Mouse (Mus musculus): ENCODE measurements around the gene Guca1b. TPM values are rescaled to one million over a fixed set of nuclear protein-coding genes. Genes with fewer than 3 reads are reported as not detected.
"Not testable (repeated sequence)": the region's sequence is repeated elsewhere in the genome, so short reads cannot be mapped to it uniquely, and the experiment has no call there.

Gene Guca1b
- total RNA-seq, 2 experiments from 2014 or later: 0.23 TPM; not detected in 1

GRCm38 (mm10) chr17:47409897-47410861 lies 25.0 kb downstream of the Guca1b start:
- peak; percentile 8 to 57 for DNase-seq

GRCm38 (mm10) chr17:47420195-47420594 lies 35.0 kb downstream of the Guca1b start:
- DNase-seq: no peak

- DNase-seq: no peak
These were observed 36.4 kb downstream of the Guca1b start for GRCm38 (mm10) chr17:47421566-47421965.

- not testable (repeated sequence) for DNase-seq
These were observed 37.4 kb downstream of the Guca1b start for GRCm38 (mm10) chr17:47422616-47423015.

GRCm38 (mm10) chr17:47424186-47424585 lies 39.0 kb downstream of the Guca1b start:
- DNase-seq: no peak

- no peak for DNase-seq
These were observed 42.1 kb downstream of the Guca1b start for GRCm38 (mm10) chr17:47427316-47427715.

GRCm38 (mm10) chr17:47428831-47429304 lies 43.7 kb downstream of the Guca1b start:
- DNase-seq: peak; percentile 32 to 55

- DNase-seq: no peak
These were observed 45.6 kb downstream of the Guca1b start for GRCm38 (mm10) chr17:47430815-47431214.

GRCm38 (mm10) chr17:47436156-47436906 lies 51.1 kb downstream of the Guca1b start, which contains the start of gene AI661453:
AI661453 (plus strand) TSS chr17:47436615.
- peak in 1 of 2 experiments; percentile 25 for DNase-seq

- no peak for DNase-seq
These were observed 51.8 kb downstream of the Guca1b start, which contains the start of gene 1700001C19Rik for GRCm38 (mm10) chr17:47436907-47437547. 1700001C19Rik (minus strand) TSS chr17:47437376.

GRCm38 (mm10) chr17:47438611-47439010 lies 53.4 kb downstream of the Guca1b start:
- no peak for DNase-seq

GRCm38 (mm10) chr17:47439396-47440028 lies 54.3 kb downstream of the Guca1b start:
- peak in 1 of 2 experiments; percentile 27 for DNase-seq

- DNase-seq: no peak
These were observed 55.2 kb downstream of the Guca1b start for GRCm38 (mm10) chr17:47440359-47440890.

- no peak for DNase-seq
These were observed 56.3 kb downstream of the Guca1b start for GRCm38 (mm10) chr17:47441296-47442051.

GRCm38 (mm10) chr17:47442271-47442670 lies 57.1 kb downstream of the Guca1b start:
- DNase-seq: no peak

Other genes starting within 250 kb of the Guca1b start
- 10 to 100 TPM; 24.5 to 25.1 TPM for gene Mrps10, start 16.5 kb upstream of the Guca1b start, total RNA-seq (2021)
- gene Guca1a, start 15.2 kb downstream of the Guca1b start, total RNA-seq (2021): under 1 TPM in 1 of 2 experiments, not detected in 1; 0.42 TPM
- 1 to 10 TPM; 1.3 to 2.1 TPM for gene AI661453, start 51.2 kb downstream of the Guca1b start, total RNA-seq (2021)
- not detected for gene 1700001C19Rik, start 52.0 kb downstream of the Guca1b start, total RNA-seq (2021)
- gene Taf8, start 116.9 kb downstream of the Guca1b start, total RNA-seq (2021): 10 to 100 TPM; 10.2 to 10.4 TPM
- 10 to 100 TPM; 83.3 to 87.1 TPM for gene Ccnd3, start 119.7 kb downstream of the Guca1b start, total RNA-seq (2021)
- 10 to 100 TPM; 13.5 to 16.5 TPM for gene Bysl, start 226.1 kb downstream of the Guca1b start, total RNA-seq (2021)
- 10 to 100 TPM; 19.0 to 19.5 TPM for gene Med20, start 226.2 kb downstream of the Guca1b start, total RNA-seq (2021)
- gene Gm20517, start 226.2 kb downstream of the Guca1b start, total RNA-seq (2021): 1 to 10 TPM; 1.9 to 3.4 TPM
- gene Usp49, start 245.3 kb downstream of the Guca1b start, total RNA-seq (2021): 1 to 10 TPM; 1.4 to 3.7 TPM